Mouse (Mus musculus) liver, embryonic 11.5 days (tissue): Measurements from ENCODE around the gene Gm29094. TPM values are rescaled to one million over a fixed set of nuclear protein-coding genes. Genes with fewer than 3 reads are reported as not detected.
"Not testable (repeated sequence)": the region's sequence is repeated elsewhere in the genome, so short reads cannot be mapped to it uniquely, and the experiment has no call there.

Source experiments
- ATAC-seq: fragments of 200-750 bp; cut with Nextera tagmentation; replicated peaks from 2 replicates; pipeline ENCODE4 v1.8.0; 2017; ENCODE audit warnings: moderate number of reproducible peaks, mild to moderate bottlenecking, moderate TSS enrichment, moderate library complexity; ENCODE audit not compliant: low FRiP score
- DNase-seq: peaks from one replicate; pipeline ENCODE4 v3.0.0-alpha.2; 2017; ENCODE audit warnings: low spot score
- H3K27ac ChIP-seq: fragments of 300-500 bp; sonication (generic); 2 replicates; pipeline ENCODE4 v1.5.1; 2014; ENCODE audit warnings: mild to moderate bottlenecking, low read depth, low read length, control low read depth
- H3K27me3 ChIP-seq: fragments of 300-500 bp; sonication (generic); replicated peaks from 2 replicates; pipeline ENCODE4 v1.6.1; 2014; ENCODE audit warnings: low read length, mixed read lengths; ENCODE audit not compliant: control insufficient read depth, insufficient read depth
- H3K36me3 ChIP-seq: fragments of 300-500 bp; sonication (generic); 2 replicates; pipeline ENCODE4 v1.6.1; 2014; ENCODE audit warnings: mild to moderate bottlenecking, low read length, moderate library complexity, mixed read lengths; ENCODE audit not compliant: control insufficient read depth, insufficient read depth
- H3K4me1 ChIP-seq: fragments of 300-500 bp; sonication (generic); replicated peaks from 2 replicates; pipeline ENCODE4 v1.6.1; 2014; ENCODE audit warnings: low read length, mixed read lengths; ENCODE audit not compliant: control insufficient read depth, insufficient read depth
- H3K4me2 ChIP-seq: fragments of 300-500 bp; sonication (generic); 2 replicates; pipeline ENCODE4 v1.6.1; 2014; ENCODE audit warnings: mild to moderate bottlenecking, control low read depth, moderate library complexity
- H3K4me3 ChIP-seq: fragments of 300-500 bp; sonication (generic); 2 replicates; pipeline ENCODE4 v1.5.1; 2014; ENCODE audit warnings: low read depth, low read length, control low read depth
- H3K9ac ChIP-seq: fragments of 300-500 bp; sonication (generic); 2 replicates; pipeline ENCODE4 v1.6.1; 2014; ENCODE audit warnings: low read depth, low read length, control low read depth
- H3K9me3 ChIP-seq: fragments of 300-500 bp; sonication (generic); 2 replicates; pipeline ENCODE4 v1.6.1; 2016; ENCODE audit warnings: low read length, inconsistent platforms, mixed read lengths; ENCODE audit not compliant: control insufficient read depth
- WGBS: fragments of 180-500 bp; shearing (Covaris S2); extraction: QIAGEN DNeasy Blood & Tissue Kit; methylation state at CpG from one replicate; pipeline ENCODE4 v1.1.7; 2014; 5-methylcytosine and 5-hydroxymethylcytosine counted together
- polyA plus RNA-seq: library from polyadenylated mRNA; unstranded; fragments of >200 nt; fragmentation: Nextera tagmentation; extraction: Ambion mirVana; gene quantifications from 2 replicates; pipeline ENCODE4 v1.2.1, GENCODE M21; 2014

Gene Gm29094
- polyA plus RNA-seq, 1 experiment from 2014 or later, result not detected

GRCm38 (mm10) chr9:89228122-89228521 lies 28.9 kb downstream of the Gm29094 start:
- no peaks in the 10 kb centered on the region for H3K4me1 ChIP-seq
- no peaks in the 10 kb centered on the region for H3K36me3 ChIP-seq
- no peak overlapping the region for H3K4me2 ChIP-seq
- 88% methylated on average over 7 of the region's 7 CpGs for WGBS
- H3K9ac ChIP-seq, result no peak overlapping the region
- ATAC-seq (no peak), DNase-seq (no peak)
- H3K9me3 ChIP-seq, result no peaks in the 10 kb centered on the region
- no peak overlapping the region for H3K4me3 ChIP-seq
- H3K27ac ChIP-seq, result no peak overlapping the region
- H3K27me3 ChIP-seq, result no peaks in the 10 kb centered on the region

GRCm38 (mm10) chr9:89230897-89231497 lies 31.8 kb downstream of the Gm29094 start:
- not testable (repeated sequence) for H3K27ac ChIP-seq, DNase-seq, H3K9ac ChIP-seq, H3K36me3 ChIP-seq, H3K4me3 ChIP-seq, H3K4me1 ChIP-seq, ATAC-seq, H3K27me3 ChIP-seq, H3K9me3 ChIP-seq, H3K4me2 ChIP-seq
- WGBS, result 64% methylated on average over 1 of the region's 2 CpGs

GRCm38 (mm10) chr9:89237131-89237530 lies 38.0 kb downstream of the Gm29094 start:
- DNase-seq, H3K4me3 ChIP-seq, ATAC-seq, H3K9ac ChIP-seq, H3K4me2 ChIP-seq, H3K9me3 ChIP-seq, H3K36me3 ChIP-seq, H3K27me3 ChIP-seq, H3K27ac ChIP-seq, H3K4me1 ChIP-seq: not testable (repeated sequence)
- WGBS, result 76% methylated on average over 4 of the region's 4 CpGs

- H3K4me2 ChIP-seq, H3K9ac ChIP-seq, H3K4me3 ChIP-seq, DNase-seq, H3K36me3 ChIP-seq, H3K27me3 ChIP-seq, H3K9me3 ChIP-seq, ATAC-seq, H3K27ac ChIP-seq, H3K4me1 ChIP-seq: not testable (repeated sequence)
- 87% methylated on average over 4 of the region's 5 CpGs for WGBS
These were observed 39.9 kb downstream of the Gm29094 start for GRCm38 (mm10) chr9:89238976-89239505.

- H3K9me3 ChIP-seq, ATAC-seq: not testable (repeated sequence)
These were observed 41.4 kb downstream of the Gm29094 start for GRCm38 (mm10) chr9:89240516-89241019.

GRCm38 (mm10) chr9:89253400-89253799 lies 54.2 kb downstream of the Gm29094 start:
- H3K4me3 ChIP-seq, result no peak overlapping the region
- H3K4me1 ChIP-seq, result no peaks in the 10 kb centered on the region
- no peaks in the 10 kb centered on the region for H3K9me3 ChIP-seq
- no peaks in the 10 kb centered on the region for H3K36me3 ChIP-seq
- H3K27me3 ChIP-seq, result no peaks in the 10 kb centered on the region
- WGBS, result 71% methylated on average over 2 of the region's 2 CpGs
- H3K9ac ChIP-seq, result no peak overlapping the region
- DNase-seq, result no peak
- ATAC-seq, result no peak
- no peak overlapping the region for H3K27ac ChIP-seq
- H3K4me2 ChIP-seq, result no peak overlapping the region

More at GRCm38 (mm10) chr9:89240516-89241019, 41.4 kb downstream of the Gm29094 start:
- not testable (repeated sequence) for H3K4me2 ChIP-seq, H3K4me1 ChIP-seq, H3K27me3 ChIP-seq, H3K36me3 ChIP-seq, DNase-seq, H3K9ac ChIP-seq, H3K4me3 ChIP-seq, H3K27ac ChIP-seq
- 85% methylated on average over 3 of the region's 3 CpGs for WGBS

GRCm38 (mm10) chr9:89256556-89257335 lies 57.6 kb downstream of the Gm29094 start:
- H3K27me3 ChIP-seq, result no peaks in the 10 kb centered on the region
- no peak for ATAC-seq
- no peak overlapping the region for H3K27ac ChIP-seq
- 58% methylated on average over 12 of the region's 12 CpGs for WGBS
- H3K9ac ChIP-seq, result no peak overlapping the region
- no peaks in the 10 kb centered on the region for H3K36me3 ChIP-seq
- DNase-seq, result no peak
- H3K4me3 ChIP-seq, result no peak overlapping the region
- H3K4me2 ChIP-seq, result no peak overlapping the region
- no peaks in the 10 kb centered on the region for H3K9me3 ChIP-seq
- H3K4me1 ChIP-seq, result no peaks in the 10 kb centered on the region

- no peak for ATAC-seq
- H3K36me3 ChIP-seq, result no peaks in the 10 kb centered on the region
- H3K4me1 ChIP-seq, result no peaks in the 10 kb centered on the region
- 81% methylated on average over 3 of the region's 3 CpGs for WGBS
- no peaks in the 10 kb centered on the region for H3K9me3 ChIP-seq
- DNase-seq, result no peak
- no peak overlapping the region for H3K27ac ChIP-seq
- H3K9ac ChIP-seq, result no peak overlapping the region
- no peak overlapping the region for H3K4me3 ChIP-seq
- H3K4me2 ChIP-seq, result no peak overlapping the region
- no peaks in the 10 kb centered on the region for H3K27me3 ChIP-seq
These were observed 64.8 kb downstream of the Gm29094 start for GRCm38 (mm10) chr9:89263968-89264367.
